Mouse (Mus musculus) hindlimb bud, embryonic 11.5 days (tissue): ENCODE results near the gene Arhgap21.

Experiments
- DNase-seq: peaks from one replicate; pipeline ENCODE4 v3.0.0-alpha.2; 2012; ENCODE audit warnings: low read depth, low spot score; ENCODE audit errors: extremely low spot score

The Arhgap21 gene

GRCm38 (mm10) chr2:20966176-20967100 lies 2.2 kb downstream of the Arhgap21 start:
- DNase-seq = no peak

DNA sequence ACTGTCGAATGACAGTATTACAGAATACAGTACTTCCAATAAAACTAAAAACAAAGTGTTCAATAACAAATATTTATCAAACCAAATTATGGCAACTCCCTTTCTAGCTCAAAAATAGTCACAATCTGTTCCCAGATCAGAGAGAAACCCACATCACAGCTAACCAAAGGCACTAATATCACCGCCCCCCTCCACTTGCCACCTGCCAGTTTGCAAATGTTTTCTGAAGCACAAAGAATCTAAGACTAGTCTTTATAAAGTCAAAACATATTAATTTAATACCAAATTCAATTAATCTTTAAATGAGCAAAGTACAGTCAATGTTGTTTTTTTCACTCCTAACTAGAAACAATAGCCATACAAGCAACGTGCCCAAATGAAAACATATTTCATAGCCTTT lies 3.3 kb downstream of the Arhgap21 start:
- DNase-seq = no peak

DNA sequence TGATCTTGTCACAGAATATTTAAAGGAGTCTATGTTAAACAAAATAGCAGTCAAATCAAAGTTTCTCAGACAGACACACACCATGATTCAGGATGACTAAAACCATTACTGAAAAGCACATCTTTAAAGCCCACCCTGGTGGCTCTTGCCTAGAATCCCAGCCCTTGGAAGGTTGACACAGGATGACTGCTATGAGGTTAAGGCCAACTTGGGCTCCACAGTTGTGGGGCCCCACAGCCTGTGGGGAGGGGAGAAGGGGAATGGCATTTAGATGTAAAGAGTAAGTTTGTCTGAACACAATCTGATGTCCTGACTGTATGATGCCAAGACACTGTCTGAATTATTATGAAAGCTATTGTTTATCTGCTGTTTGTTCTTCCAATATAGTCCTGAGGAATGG lies 4.2 kb downstream of the Arhgap21 start:
- no peak for DNase-seq

GRCm38 (mm10) chr2:20963226-20963805 lies 5.4 kb downstream of the Arhgap21 start:
- DNase-seq = no peak

GRCm38 (mm10) chr2:20962284-20962683 lies 6.4 kb downstream of the Arhgap21 start:
- no peak for DNase-seq

GRCm38 (mm10) chr2:20961825-20962224 lies 6.9 kb downstream of the Arhgap21 start:
- DNase-seq = no peak

DNA sequence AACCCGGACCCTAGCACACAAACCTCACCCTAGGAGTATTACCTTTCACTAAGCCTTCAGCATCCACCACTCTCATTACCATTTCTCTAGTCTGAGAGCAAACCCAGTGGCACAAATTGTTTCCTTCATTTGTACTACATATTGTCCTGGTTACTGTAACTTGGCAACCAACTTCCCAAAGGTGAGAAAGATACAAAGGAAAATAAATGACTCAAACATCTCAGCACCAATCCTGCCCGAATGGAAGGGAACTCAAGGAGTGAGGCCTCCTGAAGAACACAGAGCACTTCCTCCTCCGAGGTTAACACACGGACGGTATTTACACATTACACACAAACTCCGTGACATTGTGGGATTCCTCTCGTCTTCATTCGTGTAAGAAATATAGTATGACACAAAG lies 7.4 kb downstream of the Arhgap21 start:
- no peak for DNase-seq

DNA sequence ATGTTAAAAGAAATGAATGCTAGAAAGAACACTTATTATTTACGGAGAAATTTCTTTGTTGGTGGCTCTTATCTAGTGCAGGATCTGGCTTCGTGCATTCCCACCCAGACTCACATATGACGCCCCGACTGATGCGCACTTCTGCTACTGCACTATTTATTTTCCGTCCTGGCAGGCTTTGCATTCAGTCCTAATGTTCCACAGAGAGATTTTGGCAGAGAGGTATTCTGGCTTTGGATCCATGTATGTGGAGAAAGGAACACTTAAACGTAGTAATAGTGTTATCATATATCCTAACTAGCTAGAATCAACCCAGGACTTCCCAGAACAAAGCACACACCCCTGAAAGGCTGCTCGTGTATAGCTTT lies 8.0 kb downstream of the Arhgap21 start:
- no peak for DNase-seq

- no peak for DNase-seq
These were observed 8.6 kb downstream of the Arhgap21 start for GRCm38 (mm10) chr2:20959906-20960667.

- no peak for DNase-seq
These were observed 9.6 kb downstream of the Arhgap21 start for GRCm38 (mm10) chr2:20959045-20959444.

GRCm38 (mm10) chr2:20957995-20958394 lies 10.7 kb downstream of the Arhgap21 start:
- no peak for DNase-seq

DNA sequence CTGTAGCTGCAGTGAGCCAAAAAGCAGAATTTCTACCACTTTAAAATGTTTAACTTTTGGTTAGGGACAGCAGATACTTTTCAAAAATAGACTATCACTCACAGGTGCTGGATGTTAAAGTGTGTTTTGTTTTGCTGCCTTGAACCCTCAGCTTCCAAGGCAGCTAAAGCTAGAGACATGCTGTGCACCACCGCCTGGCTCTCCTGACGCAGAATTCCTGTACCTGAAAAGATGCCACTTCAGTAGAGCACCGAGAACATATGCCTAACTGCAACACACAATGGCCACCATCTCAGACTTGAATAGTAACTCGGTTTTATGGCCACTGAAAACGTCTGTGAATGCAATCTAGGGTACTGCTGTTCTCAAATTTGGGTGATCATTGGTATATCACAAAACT lies 12.0 kb downstream of the Arhgap21 start:
- DNase-seq = no peak

DNA sequence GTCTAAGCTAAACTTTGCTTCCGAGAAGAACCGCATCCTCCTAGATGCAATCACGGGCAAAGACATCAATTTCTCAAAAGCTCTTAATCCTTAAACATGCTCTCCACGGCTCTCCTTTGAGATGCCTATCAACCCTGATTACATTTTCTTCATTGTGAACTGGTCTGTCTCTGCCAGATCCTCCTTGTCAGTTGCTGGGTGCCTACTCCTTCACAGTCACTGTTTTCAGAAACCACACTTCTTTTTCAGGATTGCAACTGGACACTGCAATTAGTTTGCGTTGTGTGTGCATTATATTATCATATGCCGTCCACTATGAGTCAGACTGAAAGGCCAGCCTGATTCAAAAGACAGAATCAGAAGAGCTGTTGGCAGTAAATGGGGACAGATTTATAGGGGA lies 12.7 kb downstream of the Arhgap21 start:
- DNase-seq = no peak

- DNase-seq = no peak
These were observed 13.3 kb downstream of the Arhgap21 start for GRCm38 (mm10) chr2:20955376-20955775.

- DNase-seq = no peak
These were observed 16.0 kb downstream of the Arhgap21 start for GRCm38 (mm10) chr2:20952716-20953115.

GRCm38 (mm10) chr2:20949168-20949567 lies 19.5 kb downstream of the Arhgap21 start:
- DNase-seq = no peak

DNA sequence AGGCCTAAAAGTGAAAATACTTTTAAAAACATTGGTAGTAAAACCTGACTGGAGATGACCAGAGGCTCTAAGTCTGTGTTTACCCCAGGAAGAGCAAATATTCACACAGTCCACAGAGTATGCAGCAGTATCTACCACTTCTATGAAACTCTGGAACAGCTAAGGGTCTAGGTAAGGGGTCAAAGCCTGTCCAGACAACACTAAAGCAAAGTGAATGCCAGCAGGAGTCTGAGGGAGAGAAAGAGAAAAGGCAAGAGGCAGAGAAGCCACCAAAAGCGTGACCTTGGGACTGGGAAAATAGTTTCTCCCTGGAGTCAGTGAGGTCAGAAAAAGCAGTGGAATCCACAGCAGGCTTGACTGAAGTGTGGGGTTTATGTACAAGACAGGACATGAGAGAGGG lies 21.6 kb downstream of the Arhgap21 start:
- DNase-seq = no peak

GRCm38 (mm10) chr2:20945596-20945995 lies 23.1 kb downstream of the Arhgap21 start:
- DNase-seq = no peak

- no peak for DNase-seq
These were observed 24.8 kb downstream of the Arhgap21 start for GRCm38 (mm10) chr2:20943730-20944454.

- no peak for DNase-seq
These were observed 25.5 kb downstream of the Arhgap21 start for GRCm38 (mm10) chr2:20943222-20943621.
